Mouse (Mus musculus) brain, embryonic 14.5 days (tissue): ENCODE results near the gene Cacna2d3.

Experiments used
- CTCF ChIP-seq: fragments of 200-500 bp; IDR thresholded peaks from 2 replicates; pipeline ENCODE4 v1.5.1; 2012; ENCODE audit warnings: inconsistent platforms, mild to moderate bottlenecking, moderate library complexity, borderline replicate concordance; ENCODE audit not compliant: insufficient read depth, insufficient read length; ENCODE audit errors: extremely low read depth
- POLR2A ChIP-seq: fragments of 200-500 bp; IDR thresholded peaks from 2 replicates; pipeline ENCODE4 v1.6.1; 2012; ENCODE audit warnings: mild to moderate bottlenecking, inconsistent platforms, borderline replicate concordance; ENCODE audit not compliant: poor library complexity, insufficient read depth, insufficient read length, severe bottlenecking; ENCODE audit errors: extremely low read depth

- TF ChIP-seq POLR2A (no peak), CTCF (no peak)
Observed at GRCm38 (mm10) chr14:28932746-28933293, 788.8 kb downstream of the Cacna2d3 start.
